Comparison of ENCODE assay signal across 12 mouse cellular contexts in genomic region chr4:62562006-62562405, GRCm38 (mm10). TPM values are rescaled to one million over a fixed set of nuclear protein-coding genes. Genes with fewer than 3 reads are reported as not detected.
A peak's percentile ranks its signal among the peaks of the same experiment; 100 is the strongest.
DNase-seq lines count a peak whose midpoint lies in the region; ATAC-seq lines count a peak whose summit lies in the region.
"Had no signal": no experiment of that assay in that cellular context is flagged by ENCODE, and none has a peak within 500 bp of the region (broad histone marks: within the 10 kb centered on the region; RNA-seq: fewer than 3 reads in every experiment).

No protein-coding gene starts in this region.

- H3K9me3 ChIP-seq in midbrain, embryonic 11.5 days (ENCODE audit: control insufficient read depth, low read length), result no peaks in the 10 kb centered on the region
- H3K9me3 ChIP-seq in midbrain, embryonic 15.5 days, result no peaks in the 10 kb centered on the region
- H3K9me3 ChIP-seq: embryonic facial prominence, embryonic 12.5 days; limb, embryonic 15.5 days had no signal

- no peak overlapping the region for H3K27ac ChIP-seq in midbrain, embryonic 11.5 days (ENCODE audit: low read depth, low read length)
- no peak overlapping the region for H3K27ac ChIP-seq in midbrain, embryonic 15.5 days
- H3K27ac ChIP-seq: embryonic facial prominence, embryonic 12.5 days; heart, adult 2 months; left cerebral cortex, adult 2 months; limb, embryonic 15.5 days had no signal

- H3K36me3 ChIP-seq in midbrain, embryonic 11.5 days (ENCODE audit: control insufficient read depth, insufficient read depth, low read length), result no peaks in the 10 kb centered on the region
- no peaks in the 10 kb centered on the region for H3K36me3 ChIP-seq in midbrain, embryonic 15.5 days (replicated peaks)
- H3K36me3 ChIP-seq: embryonic facial prominence, embryonic 12.5 days; limb, embryonic 15.5 days had no signal

- no peak for ATAC-seq in midbrain, embryonic 11.5 days (ENCODE audit: low FRiP score)
- ATAC-seq in midbrain, embryonic 15.5 days (replicated peaks), result no peak
- 0 out of 2 replicates have a peak, but pooled peaks have one; percentile 28 for ATAC-seq in monocyte, adult 5-6 weeks (replicated peaks; ENCODE audit: insufficient number of reproducible peaks, low FRiP score, low TSS enrichment, poor library complexity, severe bottlenecking)

- no peaks in the 10 kb centered on the region for H3K4me1 ChIP-seq in midbrain, embryonic 11.5 days (ENCODE audit: control insufficient read depth, insufficient read depth, low read length)
- H3K4me1 ChIP-seq in midbrain, embryonic 15.5 days, result peaks cover 8% of the 10 kb centered on the region
- H3K4me1 ChIP-seq: embryonic facial prominence, embryonic 12.5 days had no signal

- H3K9ac ChIP-seq in midbrain, embryonic 11.5 days (ENCODE audit: low read length), result 0 out of 2 replicates have a peak overlapping the region, but pooled peaks have one; percentile 16
- no peak overlapping the region for H3K9ac ChIP-seq in midbrain, embryonic 15.5 days
- H3K9ac ChIP-seq: embryonic facial prominence, embryonic 12.5 days; limb, embryonic 15.5 days; lung, embryonic 14.5 days had no signal

- H3K4me3 ChIP-seq in midbrain, embryonic 11.5 days (ENCODE audit: low read depth, low read length), result no peak overlapping the region
- H3K4me3 ChIP-seq in midbrain, embryonic 15.5 days, result no peak overlapping the region
- H3K4me3 ChIP-seq: embryonic facial prominence, embryonic 12.5 days; heart, adult 2 months; left cerebral cortex, adult 2 months; limb, embryonic 15.5 days had no signal

- no peak for DNase-seq in midbrain, embryonic 11.5 days (ENCODE audit: low spot score, missing footprints)
- peak; percentile 80 for DNase-seq in CD4-positive, CD25-positive, alpha-beta regulatory T cell, adult 2 months (ENCODE audit: low read depth, low spot score)
- DNase-seq in T-cell, adult 2 months (ENCODE audit: low spot score), result peak; percentile 64
- no peak for DNase-seq in gastrocnemius, adult 8-10 months (ENCODE audit: low spot score in 2 of 2)
- no peak for DNase-seq in kidney, postnatal 14 days

- no peak overlapping the region for H3K4me2 ChIP-seq in midbrain, embryonic 11.5 days
- H3K4me2 ChIP-seq in midbrain, embryonic 15.5 days, result no peak overlapping the region
- H3K4me2 ChIP-seq: embryonic facial prominence, embryonic 12.5 days; limb, embryonic 15.5 days; lung, embryonic 14.5 days had no signal

- 88% methylated on average over 4 of the region's 4 CpGs for WGBS in midbrain, embryonic 11.5 days
- 80% methylated on average over 4 of the region's 4 CpGs for WGBS in midbrain, embryonic 15.5 days

- H3K27me3 ChIP-seq in midbrain, embryonic 11.5 days (ENCODE audit: control insufficient read depth, insufficient read depth, low read length), result no peaks in the 10 kb centered on the region
- no peaks in the 10 kb centered on the region for H3K27me3 ChIP-seq in midbrain, embryonic 15.5 days (replicated peaks)
- H3K27me3 ChIP-seq: embryonic facial prominence, embryonic 12.5 days; limb, embryonic 15.5 days had no signal

RNA-seq across cellular contexts. Expression of gene Rgs3, which starts 2.4 kb away (rescaled TPM):
- polyA plus RNA-seq in midbrain, embryonic 11.5 days (2014; fragmentation: Nextera tagmentation; extraction: Ambion mirVana), result 22.3 and 23.9 TPM in 2 replicates
- 76.6 and 80.1 TPM in 2 replicates for polyA plus RNA-seq in midbrain, embryonic 15.5 days (2015; fragmentation: Nextera tagmentation; extraction: Ambion mirVana)
- total RNA-seq in monocyte, adult 5-6 weeks (2017), result 74.1 to 183 TPM (median 86.7 TPM) in 3 replicates
- total RNA-seq in gastrocnemius, adult 8-10 months (2022), result 1 to 10 TPM; 4.3 to 7.5 (median 5.9) TPM

RNA-seq across cellular contexts. Expression of gene 4933430I17Rik, which starts 36.8 kb away (rescaled TPM):
- polyA plus RNA-seq in midbrain, embryonic 11.5 days (2014; fragmentation: Nextera tagmentation; extraction: Ambion mirVana), result 1.1 and 1.8 TPM in 2 replicates
- polyA plus RNA-seq in midbrain, embryonic 15.5 days (2015; fragmentation: Nextera tagmentation; extraction: Ambion mirVana), result 0.52 and 1.2 TPM in 2 replicates
- 0.19 TPM in 1 of 3 replicates, not detected in the others for total RNA-seq in monocyte, adult 5-6 weeks (2017)
- not detected for total RNA-seq in gastrocnemius, adult 8-10 months (2022)
- total RNA-seq: heart, adult 2 months had no signal
- polyA plus RNA-seq: heart, adult 2 months had no signal

RNA-seq across cellular contexts. Expression of gene Pole3, which starts 37.1 kb away (rescaled TPM):
- polyA plus RNA-seq in midbrain, embryonic 11.5 days (2014; fragmentation: Nextera tagmentation; extraction: Ambion mirVana), result 137 TPM in 2 replicates
- 58.9 and 62.2 TPM in 2 replicates for polyA plus RNA-seq in midbrain, embryonic 15.5 days (2015; fragmentation: Nextera tagmentation; extraction: Ambion mirVana)
- 17.8 to 18.8 TPM (median 18.0 TPM) in 3 replicates for total RNA-seq in monocyte, adult 5-6 weeks (2017)
- 10 to 100 TPM; 14.1 to 18.1 (median 15.1) TPM for total RNA-seq in gastrocnemius, adult 8-10 months (2022)

RNA-seq across cellular contexts. Expression of gene Alad, which starts 42.3 kb away (rescaled TPM):
- polyA plus RNA-seq in midbrain, embryonic 11.5 days (2014; fragmentation: Nextera tagmentation; extraction: Ambion mirVana), result 86.8 and 90.8 TPM in 2 replicates
- 71.2 and 72.1 TPM in 2 replicates for polyA plus RNA-seq in midbrain, embryonic 15.5 days (2015; fragmentation: Nextera tagmentation; extraction: Ambion mirVana)
- total RNA-seq in monocyte, adult 5-6 weeks (2017), result 5.4 to 10.0 TPM (median 5.6 TPM) in 3 replicates
- 10 to 100 TPM; 26.1 to 36.7 (median 30.3) TPM for total RNA-seq in gastrocnemius, adult 8-10 months (2022)

RNA-seq across cellular contexts. Expression of gene Hdhd3, which starts 58.7 kb away (rescaled TPM):
- 10.8 and 12.1 TPM in 2 replicates for polyA plus RNA-seq in midbrain, embryonic 11.5 days (2014; fragmentation: Nextera tagmentation; extraction: Ambion mirVana)
- polyA plus RNA-seq in midbrain, embryonic 15.5 days (2015; fragmentation: Nextera tagmentation; extraction: Ambion mirVana), result 12.7 and 14.5 TPM in 2 replicates
- total RNA-seq in monocyte, adult 5-6 weeks (2017), result 0.57 to 2.3 TPM (median 0.97 TPM) in 3 replicates
- total RNA-seq in gastrocnemius, adult 8-10 months (2022), result 1 to 10 TPM in 3 of 4 experiments, under 1 TPM in 1; 0.40 to 1.8 (median 1.3) TPM

Comparison
In these comparisons a context has a peak if more than half of its experiments do, and no peak if none do; other contexts are left out.
1. DNase-seq: peak in CD4-positive, CD25-positive, alpha-beta regulatory T cell, adult 2 months (single experiment) and T-cell, adult 2 months (single experiment); none in midbrain, embryonic 11.5 days (single experiment), gastrocnemius, adult 8-10 months (0 of 2) and kidney, postnatal 14 days (single experiment).